ENCODE assay signal across 9 mouse cellular contexts in genomic region chr3:82902757-82903612, GRCm38 (mm10). TPM values are rescaled to one million over a fixed set of nuclear protein-coding genes. Genes with fewer than 3 reads are reported as not detected.
A peak's percentile ranks its signal among the peaks of the same experiment; 100 is the strongest.
DNase-seq lines count a peak whose midpoint lies in the region; ATAC-seq and TF ChIP-seq lines count a peak whose summit lies in the region.
"Had no signal": no experiment of that assay in that cellular context is flagged by ENCODE, and none has a peak within 500 bp of the region (broad histone marks: within the 10 kb centered on the region; RNA-seq: fewer than 3 reads in every experiment).

No protein-coding gene starts in this region.

- no peaks in the 10 kb centered on the region for H3K36me3 ChIP-seq in kidney, embryonic 15.5 days
- H3K36me3 ChIP-seq in limb, embryonic 11.5 days (ENCODE audit: control insufficient read depth, insufficient read depth, low read length) = no peaks in the 10 kb centered on the region
- H3K36me3 ChIP-seq in neural tube, embryonic 13.5 days = no peaks in the 10 kb centered on the region
- H3K36me3 ChIP-seq: G1E had no signal

- no peaks in the 10 kb centered on the region for H3K9me3 ChIP-seq in kidney, embryonic 15.5 days (replicated peaks)
- no peaks in the 10 kb centered on the region for H3K9me3 ChIP-seq in limb, embryonic 11.5 days (ENCODE audit: control insufficient read depth, low read length)
- no peaks in the 10 kb centered on the region for H3K9me3 ChIP-seq in neural tube, embryonic 13.5 days

- H3K27me3 ChIP-seq in kidney, embryonic 15.5 days = peaks cover 39% of the 10 kb centered on the region
- H3K27me3 ChIP-seq in limb, embryonic 11.5 days (ENCODE audit: control insufficient read depth, insufficient read depth, low read length) = peaks cover 27% of the 10 kb centered on the region
- peaks cover 37% of the 10 kb centered on the region for H3K27me3 ChIP-seq in neural tube, embryonic 13.5 days

- no peak overlapping the region for H3K27ac ChIP-seq in kidney, embryonic 15.5 days
- no peak overlapping the region for H3K27ac ChIP-seq in embryonic fibroblast, embryonic 13.5 days (ENCODE audit: insufficient read depth, low read length)
- H3K27ac ChIP-seq in limb, embryonic 11.5 days (replicated peaks; ENCODE audit: low read depth, low read length) = no peak overlapping the region
- no peak overlapping the region for H3K27ac ChIP-seq in neural tube, embryonic 13.5 days (replicated peaks)

- TF ChIP-seq POLR2A in embryonic fibroblast, embryonic 13.5 days (IDR thresholded peaks at IDR 0.05; ENCODE audit: low read depth, low read length) = no peak

- H3K4me2 ChIP-seq in kidney, embryonic 15.5 days = peak overlapping the region; percentile 86
- peak overlapping the region; percentile 79 for H3K4me2 ChIP-seq in limb, embryonic 11.5 days (ENCODE audit: low read depth, severe bottlenecking)
- peak overlapping the region; percentile 89 for H3K4me2 ChIP-seq in neural tube, embryonic 13.5 days

- TF ChIP-seq CTCF in embryonic fibroblast, embryonic 13.5 days (IDR thresholded peaks at IDR 0.05; ENCODE audit: borderline replicate concordance, insufficient read depth, low read length) = no peak

- peaks cover 15% of the 10 kb centered on the region for H3K4me1 ChIP-seq in kidney, embryonic 15.5 days
- no peaks in the 10 kb centered on the region for H3K4me1 ChIP-seq in embryonic fibroblast, embryonic 13.5 days (ENCODE audit: control insufficient read depth, insufficient read depth, low read length)
- 0 out of 2 replicates have a peak, but pooled peaks cover 3% of the 10 kb centered on the region for H3K4me1 ChIP-seq in limb, embryonic 11.5 days (ENCODE audit: control insufficient read depth, insufficient read depth, low read length)
- peaks cover 18% of the 10 kb centered on the region for H3K4me1 ChIP-seq in neural tube, embryonic 13.5 days (replicated peaks)

- ATAC-seq in kidney, embryonic 15.5 days (replicated peaks; ENCODE audit: low FRiP score) = no peak
- no peak for ATAC-seq in limb, embryonic 11.5 days (ENCODE audit: insufficient number of reproducible peaks, low FRiP score, low TSS enrichment, low read depth)
- ATAC-seq in neural tube, embryonic 13.5 days (ENCODE audit: low read depth) = no peak

- H3K4me3 ChIP-seq in kidney, embryonic 15.5 days (replicated peaks) = peak overlapping the region; percentile 46
- H3K4me3 ChIP-seq in embryonic fibroblast, embryonic 13.5 days (ENCODE audit: insufficient read depth, low read length) = 0 out of 2 replicates have a peak overlapping the region, but pooled peaks have one; percentile 16
- peak overlapping the region; percentile 37 for H3K4me3 ChIP-seq in limb, embryonic 11.5 days (ENCODE audit: low read depth, low read length)
- H3K4me3 ChIP-seq in neural tube, embryonic 13.5 days = peak overlapping the region; percentile 48

- DNase-seq in kidney, adult 18-20 months = no peak
- peak; percentile 32 for DNase-seq in limb, embryonic 11.5 days (ENCODE audit: low spot score)
- DNase-seq in frontal cortex, postnatal 10 days (ENCODE audit: low spot score in 2 of 2) = no peak
- DNase-seq in cerebellum, postnatal 14 days = no peak
- DNase-seq in right cerebral cortex, postnatal 25 days = no peak

- WGBS in kidney, embryonic 15.5 days = 20% methylated on average over 20 of the region's 20 CpGs
- WGBS in limb, embryonic 11.5 days = 23% methylated on average over 20 of the region's 20 CpGs
- WGBS in neural tube, embryonic 13.5 days = 22% methylated on average over 20 of the region's 20 CpGs

- H3K9ac ChIP-seq in kidney, embryonic 15.5 days = no peak overlapping the region
- no peak overlapping the region for H3K9ac ChIP-seq in limb, embryonic 11.5 days (ENCODE audit: low read length)
- 0 out of 2 replicates have a peak overlapping the region, but pooled peaks have one; percentile 62 for H3K9ac ChIP-seq in neural tube, embryonic 13.5 days

RNA-seq across cellular contexts. Expression of gene Lrat, which starts 0.8 kb away (rescaled TPM):
- 0.06 and 0.12 TPM in 2 replicates for polyA plus RNA-seq in kidney, embryonic 15.5 days (2015; fragmentation: Nextera tagmentation; extraction: Ambion mirVana)
- polyA plus RNA-seq in embryonic fibroblast, embryonic 13.5 days (2011; ENCODE audit: insufficient read length, low read depth, missing spikeins) = not detected in 2 replicates
- not detected in 2 replicates for polyA plus RNA-seq in limb, embryonic 11.5 days (2014; fragmentation: Nextera tagmentation; extraction: Ambion mirVana)
- 0.13 and 0.14 TPM in 2 replicates for polyA plus RNA-seq in neural tube, embryonic 13.5 days (2015; fragmentation: Nextera tagmentation; extraction: Ambion mirVana)
- polyA plus RNA-seq: G1E had no signal

RNA-seq across cellular contexts. Expression of gene Rbm46, which starts 26.7 kb away (rescaled TPM):
- 2.9 and 3.3 TPM in 2 replicates for polyA plus RNA-seq in kidney, embryonic 15.5 days (2015; fragmentation: Nextera tagmentation; extraction: Ambion mirVana)
- polyA plus RNA-seq in embryonic fibroblast, embryonic 13.5 days (2011; ENCODE audit: insufficient read length, low read depth, missing spikeins) = 0.32 and 0.47 TPM in 2 replicates
- polyA plus RNA-seq in limb, embryonic 11.5 days (2014; fragmentation: Nextera tagmentation; extraction: Ambion mirVana) = 2.4 and 2.5 TPM in 2 replicates
- polyA plus RNA-seq in neural tube, embryonic 13.5 days (2015; fragmentation: Nextera tagmentation; extraction: Ambion mirVana) = 1.9 TPM in 2 replicates
- polyA plus RNA-seq: G1E had no signal
